Mouse (Mus musculus): ENCODE results near the gene Slc25a13.

- TF ChIP-seq CTCF (IDR thresholded peaks at IDR 0.05; ENCODE audit: low read depth) (no peak), EP300 (IDR thresholded peaks at IDR 0.05; ENCODE audit: low read depth) (no peak)
Observed at GRCm38 (mm10) chr6:6149751-6150150, 67.2 kb downstream of the Slc25a13 start.

All from heart, postnatal 0 days (tissue).